Mouse (Mus musculus) thymus, adult 2 months (tissue): Measurements from ENCODE around the gene Prpf39.

Experiments used
- CTCF ChIP-seq: fragments of 200-500 bp; IDR thresholded peaks from 2 replicates; pipeline ENCODE4 v1.5.1; 2012; ENCODE audit warnings: mild to moderate bottlenecking, control low read depth, low read length, moderate library complexity, borderline replicate concordance; ENCODE audit not compliant: control insufficient read depth, poor library complexity, insufficient read depth; ENCODE audit errors: extremely low read depth
- POLR2A ChIP-seq: fragments of 200-500 bp; IDR thresholded peaks from 2 replicates; pipeline ENCODE4 v1.6.1; 2012; ENCODE audit warnings: mild to moderate bottlenecking, low read length, control low read depth, moderate library complexity; ENCODE audit not compliant: control insufficient read depth, poor library complexity, insufficient read depth; ENCODE audit errors: extremely low read depth

- no peak for TF ChIP-seq CTCF
- TF ChIP-seq POLR2A = no peak
Measured at GRCm38 (mm10) chr12:65111503-65111902, 75.4 kb downstream of the Prpf39 start.
